Mouse (Mus musculus) right cerebral cortex, postnatal 36 days (tissue): Measurements from ENCODE around the gene Prdm8.
A peak's percentile ranks its signal among the peaks of the same experiment; 100 is the strongest.

Source experiments
- DNase-seq, 2 experiments: peaks; one replicate each; pipeline ENCODE4 v3.0.0; 2022; ENCODE audit warnings: low spot score in 2 of 2, mixed read lengths in 1 of 2

Gene Prdm8

GRCm38 (mm10) chr5:98184281-98184910, 17.4 kb downstream of the Prdm8 start:
- no peak for DNase-seq

- DNase-seq: peak; percentile 46 to 54
Observed at GRCm38 (mm10) chr5:98184971-98185805, 18.2 kb downstream of the Prdm8 start.

- no peak for DNase-seq
Observed at GRCm38 (mm10) chr5:98185806-98186751, 19.1 kb downstream of the Prdm8 start.

DNA sequence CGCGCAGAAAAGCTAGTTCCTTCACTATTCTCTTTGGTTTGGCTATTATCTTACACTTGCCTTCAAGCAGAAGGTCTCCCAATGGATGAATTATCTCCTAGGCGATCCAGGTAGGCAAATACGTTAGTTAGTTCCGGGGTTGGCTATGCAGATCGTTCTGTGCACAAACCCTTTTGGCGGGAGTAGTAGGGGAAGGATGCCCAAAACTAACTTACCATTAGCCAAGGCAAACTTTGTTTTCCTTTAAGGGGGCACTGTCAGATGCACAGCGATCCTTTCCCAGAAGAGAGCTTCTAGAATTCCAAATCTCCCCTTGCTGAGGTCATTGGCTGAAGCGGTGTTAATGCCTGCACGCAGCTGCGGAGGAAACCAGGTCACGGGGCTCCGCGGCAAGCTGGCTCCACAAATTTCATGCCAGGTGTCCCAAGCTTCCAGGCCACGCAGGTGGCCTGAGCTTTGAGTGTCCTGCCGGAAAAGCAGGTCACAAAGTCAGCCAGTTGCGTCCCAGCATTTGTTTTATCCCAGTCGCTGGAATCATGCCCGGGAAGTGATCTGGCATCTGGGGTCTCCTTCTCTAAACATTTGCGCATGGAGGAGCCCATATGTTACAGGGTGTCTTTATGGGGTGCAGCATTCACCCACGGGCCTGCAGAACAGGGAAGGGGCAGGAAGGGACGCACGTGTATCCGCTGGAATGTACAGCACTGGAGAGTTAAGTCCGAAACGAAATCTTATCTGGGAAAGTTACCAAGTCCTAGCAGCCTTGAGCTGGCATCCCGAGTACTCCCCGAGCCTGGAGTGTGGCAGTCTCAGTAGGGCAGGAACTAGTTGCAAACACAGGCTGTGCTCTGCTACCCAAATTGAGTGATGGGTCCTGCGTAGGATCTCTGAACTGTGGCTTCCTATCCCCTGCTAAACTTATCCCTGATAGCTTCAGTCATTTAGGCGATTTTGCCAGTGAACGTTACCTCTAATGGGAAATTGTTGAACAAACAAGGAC, 22.5 kb downstream of the Prdm8 start:
- no peak for DNase-seq

DNA sequence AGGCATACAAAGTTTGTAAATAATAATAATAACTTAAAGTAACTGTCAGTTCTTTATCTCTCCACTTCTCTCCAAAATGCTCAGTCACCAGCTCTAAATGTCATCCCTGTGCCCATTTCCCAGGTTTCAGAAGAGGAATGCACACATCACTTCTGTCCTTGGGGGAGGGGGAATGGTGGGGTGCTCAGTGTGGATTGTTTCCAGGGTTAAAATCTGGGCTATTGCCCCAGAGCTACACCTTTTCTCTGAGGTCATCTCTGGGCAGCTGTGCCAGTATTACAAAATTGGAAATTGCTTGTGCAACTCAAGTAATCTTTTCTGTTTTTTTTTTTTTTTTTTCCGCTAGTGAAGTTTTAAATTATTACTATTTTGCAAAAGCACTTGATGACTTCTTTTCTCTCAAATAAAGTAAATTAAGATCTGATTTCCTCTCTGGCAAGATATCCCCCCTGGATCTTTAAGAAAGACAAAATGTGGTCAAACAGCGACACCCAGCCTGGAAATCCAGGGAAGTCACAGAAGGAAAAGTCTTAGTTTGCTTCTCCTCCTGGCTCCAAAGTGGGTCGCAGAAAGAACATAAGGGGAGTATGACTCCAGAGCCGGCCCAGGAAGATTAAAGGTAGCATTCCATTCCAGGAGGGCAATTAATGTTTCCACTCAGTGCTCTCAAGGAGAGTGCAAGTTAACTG, 25.4 kb downstream of the Prdm8 start:
- DNase-seq: no peak

DNA sequence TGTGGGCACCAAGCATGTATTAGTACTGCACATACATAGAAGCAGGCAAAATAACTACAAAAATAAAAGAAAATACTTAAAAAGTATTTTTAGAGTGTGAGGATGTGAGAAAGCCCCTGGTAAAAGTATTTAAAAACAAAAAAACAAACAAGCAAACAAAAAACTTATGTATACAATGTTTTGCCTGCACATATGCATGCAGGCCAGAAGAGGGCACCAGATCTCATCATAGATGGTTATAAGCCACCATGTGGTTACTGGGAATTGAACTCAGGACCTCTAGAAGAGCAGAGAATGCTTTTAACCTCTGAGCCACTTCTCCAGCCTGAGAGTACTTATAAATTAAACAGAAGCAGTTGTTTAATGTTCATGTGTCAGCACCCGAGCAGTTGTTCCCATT, 28.0 kb downstream of the Prdm8 start:
- no peak for DNase-seq

DNA sequence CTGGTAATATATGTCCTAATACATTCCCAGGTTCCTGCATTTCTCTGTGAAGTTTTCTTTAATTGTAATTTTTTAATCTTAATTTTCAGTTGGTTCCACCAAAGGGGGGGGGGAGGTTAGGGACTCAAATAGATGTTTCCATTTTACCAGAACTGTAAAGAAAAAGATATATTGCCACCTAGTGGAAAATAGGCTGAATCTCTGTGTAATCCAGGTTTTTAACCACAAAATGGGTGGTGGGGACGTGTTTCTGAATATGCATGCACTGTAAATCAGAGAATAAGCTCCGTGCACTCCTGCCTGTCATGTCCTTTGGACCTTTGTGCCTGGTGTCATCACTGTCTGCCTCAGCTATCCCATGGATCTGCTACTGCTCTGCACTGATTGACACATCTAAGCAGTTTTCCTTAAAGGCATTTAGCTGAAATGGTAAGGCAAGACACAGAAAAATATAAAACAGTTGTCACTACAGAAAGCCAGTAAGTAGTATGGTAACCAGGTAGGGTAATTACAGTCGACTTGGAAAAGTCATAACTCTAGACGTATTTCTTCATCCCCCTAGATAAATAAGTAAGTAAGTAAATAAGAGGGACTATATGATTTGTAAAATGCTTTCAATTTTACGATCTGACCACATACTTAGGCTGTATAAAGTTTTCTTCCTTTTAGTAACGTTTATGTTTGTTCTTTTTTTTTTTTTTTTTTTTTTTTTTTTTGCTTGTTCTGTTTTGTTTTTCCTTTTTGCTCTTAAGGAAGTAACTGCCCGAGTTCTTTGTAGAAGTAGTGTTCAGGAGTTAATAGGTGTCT, 31.6 kb downstream of the Prdm8 start:
- no peak for DNase-seq

DNA sequence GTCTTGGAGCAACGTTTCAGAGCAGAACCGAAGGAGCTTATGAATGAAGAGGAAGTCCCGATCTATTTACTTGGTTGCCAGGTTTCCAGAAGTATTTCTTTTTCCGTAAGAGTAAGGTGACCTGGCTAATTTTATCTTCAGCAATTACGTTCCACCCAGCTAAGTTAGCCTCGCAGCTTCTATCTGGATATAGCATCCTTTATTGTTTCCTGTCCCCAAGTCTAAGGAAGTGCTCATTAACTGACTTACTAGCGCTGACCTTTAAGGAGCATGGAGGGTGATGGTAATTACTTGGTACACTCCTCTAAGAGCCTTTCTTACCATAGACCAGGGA, 32.2 kb downstream of the Prdm8 start:
- DNase-seq: no peak

DNA sequence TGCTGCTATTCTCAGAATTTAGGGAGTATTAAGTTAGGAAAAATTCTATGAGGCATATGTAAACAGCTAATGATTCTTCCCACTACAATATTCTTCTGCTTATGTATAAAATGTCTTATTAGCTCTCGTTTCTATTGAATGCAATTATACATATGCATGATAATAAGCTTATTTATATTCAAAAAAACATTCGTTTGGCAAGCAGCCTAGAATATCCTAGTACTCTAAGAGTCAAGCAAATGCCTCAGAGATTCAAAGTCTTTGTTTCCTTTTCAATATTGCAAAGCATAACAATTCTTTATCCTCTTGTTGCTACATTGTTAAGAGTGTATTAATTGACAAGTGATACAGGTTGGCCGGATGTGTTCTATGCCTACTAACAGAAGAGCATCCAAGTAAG, 34.6 kb downstream of the Prdm8 start:
- DNase-seq: no peak

DNA sequence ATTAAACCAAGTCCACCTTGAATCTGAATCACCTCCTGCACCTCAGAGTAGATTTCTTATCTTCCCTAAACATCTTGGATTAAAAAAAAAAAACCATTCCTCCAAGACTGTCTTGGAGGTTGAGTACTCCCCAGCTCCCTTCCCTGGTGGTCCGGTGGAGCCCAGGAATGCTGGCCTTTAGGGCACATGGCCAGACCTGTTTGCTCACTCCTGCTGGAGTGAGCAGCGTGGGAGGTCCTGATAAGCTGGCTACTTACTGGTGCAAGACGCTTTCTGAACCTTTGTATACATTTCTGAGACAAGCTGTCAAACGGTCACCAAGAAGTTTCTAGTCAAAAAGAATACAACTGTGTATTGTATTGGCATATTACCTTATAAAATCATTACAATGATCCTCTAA, 36.0 kb downstream of the Prdm8 start:
- no peak for DNase-seq

DNA sequence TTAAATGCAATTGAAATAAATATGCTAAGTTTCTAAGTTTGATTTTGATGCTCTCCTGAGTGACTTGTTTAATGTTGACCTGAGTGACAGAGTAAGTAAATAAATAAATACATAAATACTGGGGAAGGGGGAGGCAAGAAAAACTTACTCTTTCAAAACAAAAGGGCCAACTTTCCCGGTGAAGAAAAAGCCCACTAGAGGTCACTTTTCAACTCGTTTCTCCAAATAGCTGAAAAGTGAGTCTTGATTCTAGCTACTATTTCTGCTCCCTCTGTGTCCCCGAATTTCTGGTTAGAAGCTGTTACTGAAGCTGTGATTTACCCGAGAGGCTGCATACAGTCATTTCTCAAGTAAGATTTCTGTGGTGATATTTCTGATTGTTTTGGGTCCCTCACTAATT, 45.5 kb downstream of the Prdm8 start:
- no peak for DNase-seq

DNA sequence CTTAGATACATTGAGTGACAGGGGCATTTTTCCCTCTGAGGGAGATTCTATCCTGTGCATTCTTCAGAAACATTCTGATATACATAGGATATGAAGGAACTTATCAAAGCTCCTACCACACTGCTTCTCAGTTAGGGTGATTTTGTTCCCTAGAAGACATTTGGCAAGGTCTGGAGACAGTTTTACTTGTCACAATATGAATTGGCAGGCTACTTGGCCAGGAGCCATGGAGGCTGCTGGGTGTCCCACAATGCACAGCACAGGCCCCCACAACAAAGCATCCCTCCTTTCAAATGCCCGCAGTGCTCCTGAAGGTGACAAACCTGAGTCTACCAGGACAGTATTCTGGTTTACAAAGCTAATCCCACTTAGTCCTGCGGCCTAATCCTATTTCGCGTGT, 55.0 kb downstream of the Prdm8 start:
- no peak for DNase-seq

DNA sequence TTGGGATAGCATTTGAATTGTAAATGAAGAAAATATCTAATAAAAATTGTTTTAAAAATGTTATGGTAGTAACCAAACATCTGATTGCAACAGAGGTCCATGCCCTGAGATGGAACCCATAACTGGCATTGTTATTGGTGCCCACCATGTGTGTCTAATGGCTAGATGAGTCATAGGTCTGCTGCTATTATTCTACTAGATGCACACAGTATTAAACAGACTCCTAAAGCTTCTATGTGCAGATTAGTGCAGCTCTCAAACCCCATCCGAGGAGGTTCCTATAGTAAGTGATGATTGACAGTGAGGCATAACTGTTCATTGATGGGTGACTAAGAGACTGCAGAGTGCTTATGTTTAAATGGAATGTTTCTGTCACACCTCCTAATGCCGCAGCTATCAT, 59.7 kb downstream of the Prdm8 start:
- no peak for DNase-seq

DNA sequence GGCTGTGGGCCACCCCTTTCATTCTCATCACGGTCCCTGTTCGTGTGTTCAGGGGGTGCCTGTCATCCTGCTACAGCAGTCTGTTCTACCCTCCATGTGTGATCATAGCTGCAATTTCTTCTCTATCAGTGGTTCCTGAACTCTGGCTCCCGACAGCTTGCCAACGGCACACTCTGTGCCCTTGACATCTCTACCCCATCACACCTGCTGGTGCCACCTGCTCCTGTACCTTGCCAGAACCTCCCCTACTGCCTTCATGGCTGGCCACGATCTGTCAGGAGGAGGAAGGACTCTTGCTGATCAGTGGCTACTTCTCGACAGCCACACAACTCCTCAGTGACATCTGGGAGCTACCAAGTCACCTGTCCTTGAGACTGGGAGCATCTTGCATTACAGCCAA, 62.5 kb downstream of the Prdm8 start:
- DNase-seq: no peak

DNA sequence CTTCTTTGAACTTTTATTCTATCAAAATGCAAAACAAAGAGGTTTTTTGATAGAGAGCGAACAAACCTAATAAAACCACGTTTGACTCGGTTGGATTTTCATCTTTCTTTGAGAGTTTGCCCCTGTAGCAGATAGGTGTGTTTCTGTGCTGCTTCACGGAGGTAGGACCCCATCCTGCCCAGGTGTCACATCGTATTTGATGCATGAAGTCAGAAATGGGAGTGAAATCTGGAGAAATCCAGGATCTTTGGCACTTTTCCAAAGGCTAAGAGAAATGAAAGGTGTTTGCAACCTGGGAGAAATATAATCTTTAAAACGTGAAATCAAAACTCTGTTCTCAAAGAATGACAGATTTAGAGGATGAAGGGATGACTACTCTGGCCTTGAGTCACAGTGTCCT, 71.5 kb downstream of the Prdm8 start:
- no peak for DNase-seq
